Mouse (Mus musculus) regulatory T cell (primary cell): Measurements from ENCODE around the gene Pim3.

Source experiments
- in situ Hi-C: fragments of 300-600 bp; cut with MboI, MseI; formaldehyde crosslinking; loops from one replicate; pipeline ENCODE4 v1.15.1; 2025; ENCODE audit warnings: high pct_unique_total_duplicates

The Pim3 gene

GRCm38 (mm10) chr15:88877021-88877400, 15.0 kb downstream of the Pim3 start:
- in situ Hi-C loops: no loop called here

- in situ Hi-C loops: no loop called here
Observed at GRCm38 (mm10) chr15:88881253-88882044, 19.5 kb downstream of the Pim3 start.

GRCm38 (mm10) chr15:88882851-88883250, 20.9 kb downstream of the Pim3 start:
- in situ Hi-C loops: no loop called here

GRCm38 (mm10) chr15:88883342-88883741, 21.4 kb downstream of the Pim3 start:
- in situ Hi-C loops: no loop called here

GRCm38 (mm10) chr15:88885376-88885775, 23.4 kb downstream of the Pim3 start:
- in situ Hi-C loops: no loop called here

- in situ Hi-C loops: no loop called here
Observed at GRCm38 (mm10) chr15:88889032-88889431, 27.0 kb downstream of the Pim3 start.

- in situ Hi-C loops: no loop called here
Observed at GRCm38 (mm10) chr15:88889994-88890393, 28.0 kb downstream of the Pim3 start.

GRCm38 (mm10) chr15:88890751-88891675, 29.0 kb downstream of the Pim3 start:
- in situ Hi-C loops: no loop called here

- in situ Hi-C loops: no loop called here
Observed at GRCm38 (mm10) chr15:88891676-88892040, 29.7 kb downstream of the Pim3 start.

- in situ Hi-C loops: no loop called here
Observed at GRCm38 (mm10) chr15:88892252-88892651, 30.3 kb downstream of the Pim3 start.

GRCm38 (mm10) chr15:88892876-88893275, 30.9 kb downstream of the Pim3 start:
- in situ Hi-C loops: no loop called here

GRCm38 (mm10) chr15:88895119-88895518, 33.1 kb downstream of the Pim3 start:
- in situ Hi-C loops: no loop called here

- in situ Hi-C loops: no loop called here
Observed at GRCm38 (mm10) chr15:88895891-88896290, 33.9 kb downstream of the Pim3 start.

GRCm38 (mm10) chr15:88896341-88896980, 34.5 kb downstream of the Pim3 start:
- in situ Hi-C loops: no loop called here

GRCm38 (mm10) chr15:88902200-88902875, 40.4 kb downstream of the Pim3 start:
- in situ Hi-C loops: no loop called here

GRCm38 (mm10) chr15:88903086-88903485, 41.1 kb downstream of the Pim3 start:
- in situ Hi-C loops: no loop called here

- in situ Hi-C loops: no loop called here
Observed at GRCm38 (mm10) chr15:88904056-88904811, 42.2 kb downstream of the Pim3 start.

GRCm38 (mm10) chr15:88906347-88906746, 44.4 kb downstream of the Pim3 start:
- in situ Hi-C loops: no loop called here

GRCm38 (mm10) chr15:88915046-88915445, 53.1 kb downstream of the Pim3 start:
- in situ Hi-C loops: no loop called here
